Mouse (Mus musculus) left cerebral cortex, postnatal 14 days (tissue): ENCODE results near the gene Emsy. TPM values are rescaled to one million over a fixed set of nuclear protein-coding genes. Genes with fewer than 3 reads are reported as not detected.

ENCODE experiments used
- DNase-seq, 2 experiments: peaks; one replicate each; pipeline ENCODE4 v3.0.0; 2021 to 2022; ENCODE audit warnings: low spot score in 2 of 2, mixed read lengths in 1 of 2
- intact Hi-C: fragments of 180-260 bp; cut with DNase I; formaldehyde crosslinking; loops from one replicate; pipeline ENCODE4 v1.15.1; 2025
- total RNA-seq, 2 experiments: library from RNA; stranded (reverse); gene quantifications; 2 replicates each; pipeline ENCODE4 v1.2.3; 2021

Gene Emsy
- total RNA-seq, 2 experiments from 2014 or later = 55.0 to 61.1 TPM

- DNase-seq = no peak
- intact Hi-C loops = no loop called here
Measured at GRCm38 (mm10) chr7:98558128-98558921, 98.3 kb downstream of the Emsy start.

DNA sequence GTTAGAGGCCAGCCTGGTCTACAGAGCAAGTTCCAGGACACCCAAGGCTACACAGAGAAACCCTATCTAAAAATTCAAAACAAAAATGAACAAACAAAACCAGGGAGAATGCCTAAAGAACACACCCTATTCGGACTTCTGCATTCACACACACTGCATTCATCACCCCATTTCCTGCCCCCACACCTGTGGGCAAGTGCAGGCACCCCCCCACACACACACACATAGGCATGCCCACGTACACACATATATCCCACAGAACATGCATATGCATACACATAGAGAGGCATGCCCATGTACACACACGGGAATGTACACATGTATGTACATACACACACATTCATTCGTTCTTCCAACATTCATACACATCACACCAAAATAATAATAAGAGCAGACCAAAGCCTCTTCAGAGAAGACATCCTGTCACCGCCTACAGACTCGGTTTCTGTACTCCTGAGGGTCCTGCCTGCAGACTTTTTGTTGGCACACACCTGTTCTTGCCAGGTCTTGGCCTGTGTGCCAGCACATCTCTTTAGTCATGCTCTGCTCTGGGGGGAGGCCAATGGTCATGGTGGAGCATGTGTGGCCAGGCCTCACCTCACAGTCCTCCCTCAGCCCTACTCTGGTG, 99.7 kb downstream of the Emsy start:
- intact Hi-C loops = no loop called here
- DNase-seq = no peak

DNA sequence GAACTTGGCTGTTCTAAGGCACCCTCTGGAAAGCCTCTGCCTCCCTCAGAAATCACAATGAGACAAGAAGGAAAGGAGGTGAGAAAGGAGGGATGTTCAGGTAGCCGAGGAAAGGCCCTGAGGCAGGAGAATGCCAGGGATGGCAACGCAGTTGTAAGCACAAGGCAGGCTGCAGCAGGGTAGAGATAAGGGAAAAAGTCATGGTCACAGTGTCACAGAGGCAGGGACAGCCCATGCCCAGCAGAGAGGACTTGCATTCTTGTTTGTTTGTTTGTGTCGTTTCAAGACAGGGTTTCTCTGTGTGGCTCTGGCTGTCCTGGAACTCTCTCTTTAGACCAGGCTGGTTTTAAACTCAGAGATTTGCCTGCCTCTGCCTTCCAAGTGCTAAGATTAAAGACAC, 105.5 kb downstream of the Emsy start:
- no peak for DNase-seq
- intact Hi-C loops = no loop called here

DNA sequence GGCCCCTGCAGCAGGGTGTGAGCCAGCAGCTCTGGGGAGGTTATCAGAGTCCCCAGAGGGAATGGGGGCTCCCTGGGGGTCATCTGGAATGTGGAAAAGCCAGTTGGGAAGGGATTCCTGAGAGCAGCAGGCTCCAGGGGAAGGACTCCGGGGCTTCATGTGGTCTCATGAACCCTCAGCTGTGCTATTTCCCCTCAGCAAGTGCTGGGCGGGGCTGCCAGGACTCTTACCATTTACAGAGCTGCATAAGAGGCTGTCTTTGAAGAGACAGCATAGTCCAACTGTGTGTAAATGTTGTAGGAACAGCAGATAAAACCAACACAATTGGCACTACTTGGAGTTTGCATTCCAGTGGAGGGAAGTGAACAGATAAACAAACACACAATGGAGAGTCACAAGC, 106.0 kb downstream of the Emsy start:
- intact Hi-C loops = no loop called here
- no peak for DNase-seq

DNA sequence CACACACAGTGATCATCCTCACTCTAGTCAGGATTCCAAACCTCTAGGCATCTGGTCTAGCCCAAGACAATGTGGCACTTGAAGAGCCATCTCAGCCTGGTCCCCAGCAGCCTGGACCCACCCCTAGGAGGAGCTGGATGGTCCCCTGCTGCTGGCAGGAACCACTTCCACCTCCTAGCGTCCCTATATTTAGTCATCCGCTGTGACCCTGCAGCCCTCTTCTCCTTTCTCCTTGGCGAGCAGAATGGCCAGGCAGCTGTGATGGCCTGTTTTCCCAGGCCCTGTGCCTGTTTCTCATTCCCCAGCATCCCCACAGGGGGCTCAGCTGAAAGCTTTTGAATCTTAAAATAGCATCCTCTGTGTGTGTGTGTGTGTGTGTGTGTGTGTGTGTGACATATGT, 107.7 kb downstream of the Emsy start:
- intact Hi-C loops = no loop called here
- DNase-seq = no peak

GRCm38 (mm10) chr7:98544556-98544955, 112.0 kb downstream of the Emsy start:
- intact Hi-C loops = no loop called here
- DNase-seq = no peak

DNA sequence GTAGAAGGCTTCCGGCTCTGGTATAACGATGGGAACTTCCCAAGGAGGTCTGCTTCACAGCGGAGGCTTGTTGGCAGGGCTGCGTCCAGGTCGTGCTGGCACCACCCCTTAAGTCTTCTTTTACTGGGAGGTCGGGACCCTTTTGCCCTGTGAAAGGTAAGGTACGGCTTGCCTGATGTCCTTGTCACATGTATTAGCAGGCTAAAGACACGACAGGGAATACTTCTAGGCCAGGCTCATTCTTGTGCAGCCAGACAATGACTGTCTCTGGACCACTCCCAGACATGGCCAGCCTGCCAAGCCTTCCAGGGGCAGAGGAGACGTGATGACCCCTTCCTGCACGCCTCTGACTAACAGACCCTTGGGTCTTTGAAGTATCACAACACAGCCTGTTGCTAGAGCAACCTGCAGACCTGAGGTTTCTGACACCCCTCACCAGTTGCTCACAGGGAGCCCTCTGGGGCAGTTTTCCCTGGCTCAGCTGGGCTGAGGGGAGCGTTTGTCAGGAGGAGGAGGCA, 112.7 kb downstream of the Emsy start:
- intact Hi-C loops = no loop called here
- DNase-seq = no peak

GRCm38 (mm10) chr7:98542731-98543142, 113.8 kb downstream of the Emsy start:
- intact Hi-C loops = no loop called here
- no peak for DNase-seq

DNA sequence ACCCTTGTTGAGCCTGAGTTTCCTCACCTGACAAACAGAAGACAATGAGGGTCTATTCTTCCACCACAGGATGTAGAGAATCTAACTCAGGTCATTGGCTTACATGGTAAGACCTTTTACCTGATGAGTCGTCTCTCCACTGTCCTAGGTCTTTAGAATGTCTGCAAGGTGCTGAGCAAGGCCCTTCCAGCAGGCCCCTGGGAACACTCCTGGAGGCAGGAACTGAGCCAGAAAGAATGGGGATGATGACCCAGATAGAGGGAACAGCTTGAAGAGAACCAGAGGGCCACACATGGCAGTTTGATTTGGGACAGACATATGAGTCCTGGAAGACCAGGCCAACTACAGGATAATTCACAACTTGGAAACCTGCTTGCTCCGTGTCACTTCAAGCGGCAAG, 114.3 kb downstream of the Emsy start:
- intact Hi-C loops = no loop called here
- no peak for DNase-seq

- DNase-seq = no peak
- intact Hi-C loops = no loop called here
Measured at GRCm38 (mm10) chr7:98541564-98541963, 115.0 kb downstream of the Emsy start.

DNA sequence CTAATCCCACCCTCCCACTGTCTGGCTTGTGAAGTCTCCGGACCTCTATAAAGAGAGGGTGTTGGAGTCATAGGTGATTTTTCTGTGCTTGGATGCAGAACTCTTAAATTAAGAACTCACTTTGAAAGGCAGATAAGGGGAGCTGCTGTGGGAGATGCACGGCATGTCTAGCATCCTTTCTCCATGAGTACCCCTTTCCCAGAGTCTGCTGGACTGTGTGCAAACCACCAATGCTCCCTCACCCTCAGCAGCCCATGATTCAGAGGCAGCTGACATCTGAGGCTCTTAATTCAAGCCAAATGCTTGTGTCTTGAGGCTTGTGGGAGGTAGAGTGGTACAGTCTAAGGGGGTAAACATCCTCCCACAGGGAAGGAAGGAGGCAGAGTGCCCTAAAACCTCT, 115.7 kb downstream of the Emsy start:
- no peak for DNase-seq
- intact Hi-C loops = no loop called here

DNA sequence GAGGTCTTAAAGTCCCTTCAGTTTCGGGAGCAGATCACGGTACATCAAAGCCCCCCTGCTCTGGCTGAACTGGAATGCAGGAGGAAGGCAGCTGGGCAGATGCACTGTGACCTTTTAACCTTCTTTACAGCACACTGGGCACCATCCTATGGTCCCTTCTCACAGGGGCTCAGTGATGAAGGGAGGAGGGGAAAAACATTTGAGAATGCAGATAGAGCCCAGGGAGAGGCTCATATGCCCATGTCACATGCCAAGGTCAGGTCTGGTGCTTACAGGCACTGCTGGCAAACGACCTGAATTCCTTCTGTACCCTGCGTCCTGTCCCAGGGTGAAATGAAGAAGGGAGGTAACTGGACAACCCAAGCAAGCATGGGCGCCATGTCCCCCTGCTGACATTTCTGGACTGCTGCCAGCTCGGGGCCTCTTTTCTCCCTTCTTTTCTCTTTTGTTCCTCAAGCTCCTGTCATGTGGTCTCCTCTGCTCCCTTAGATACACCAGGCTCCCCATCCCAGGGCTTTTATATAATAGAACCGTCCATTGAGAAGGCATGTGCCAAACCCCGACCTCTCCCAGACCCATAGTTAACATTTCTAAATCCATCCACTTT, 118.5 kb downstream of the Emsy start:
- intact Hi-C loops = no loop called here
- DNase-seq = no peak

GRCm38 (mm10) chr7:98537210-98537966, 119.2 kb downstream of the Emsy start:
- intact Hi-C loops = no loop called here
- DNase-seq = no peak

Other genes with a start within 250 kb of the Emsy start
- under 1 TPM in 1 of 2 experiments, not detected in 1; 0.25 TPM for gene Gucy2d, start 216.4 kb downstream of the Emsy start, total RNA-seq
- gene Lrrc32, start 167.5 kb downstream of the Emsy start, total RNA-seq = 1 to 10 TPM; 3.0 to 3.9 TPM
- gene Thap12, start 46.3 kb upstream of the Emsy start, total RNA-seq = 10 to 100 TPM; 60.5 to 61.1 TPM
- under 1 TPM; 0.15 to 0.42 TPM for gene Wnt11, start 178.3 kb upstream of the Emsy start, total RNA-seq